Mouse (Mus musculus): ENCODE data around the gene Dnajb3. TPM values are rescaled to one million over a fixed set of nuclear protein-coding genes. Genes with fewer than 3 reads are reported as not detected.

Gene Dnajb3
- 1 to 10 TPM; 2.6 to 3.2 TPM for total RNA-seq (2021)

DNA sequence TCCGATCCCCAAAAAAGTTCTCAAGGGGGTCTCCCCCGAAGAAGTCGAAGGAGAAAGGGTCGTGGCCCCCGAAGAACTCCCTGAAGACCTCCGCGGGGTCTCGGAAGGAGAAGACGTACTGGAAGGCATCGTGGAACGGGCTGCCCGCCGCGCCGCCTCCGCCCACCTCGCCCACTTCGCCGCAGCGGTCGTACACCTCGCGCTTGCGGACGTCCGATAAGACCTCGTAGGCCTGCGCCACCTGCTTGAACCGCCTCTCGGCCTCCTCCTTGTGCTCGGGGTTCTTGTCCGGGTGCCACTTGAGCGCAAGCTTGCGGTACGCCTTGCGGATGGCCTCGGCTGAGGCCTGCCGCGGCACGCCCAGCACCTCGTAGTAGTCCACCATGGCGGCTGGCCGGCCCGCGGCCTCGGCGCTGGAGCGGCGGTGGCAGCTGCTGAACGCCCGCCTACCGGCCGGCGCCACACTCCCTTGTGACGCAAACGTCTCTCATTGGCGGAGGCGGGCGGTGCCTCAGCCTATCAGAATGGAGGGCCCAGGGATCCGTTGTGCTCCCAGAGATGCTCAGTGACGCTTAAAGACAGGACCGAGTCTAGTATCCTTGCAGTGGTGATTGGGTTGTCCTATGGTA is at the start of gene Dnajb3:
Gene Dnajb3 (minus strand): TSS at position 489 of the 629 bp plus-strand sequence.
- peak; percentile 87 to 91 for DNase-seq (ENCODE audit: low spot score in 2 of 2)
- intact Hi-C loops (cut with DNase I) = no loop called here

DNA sequence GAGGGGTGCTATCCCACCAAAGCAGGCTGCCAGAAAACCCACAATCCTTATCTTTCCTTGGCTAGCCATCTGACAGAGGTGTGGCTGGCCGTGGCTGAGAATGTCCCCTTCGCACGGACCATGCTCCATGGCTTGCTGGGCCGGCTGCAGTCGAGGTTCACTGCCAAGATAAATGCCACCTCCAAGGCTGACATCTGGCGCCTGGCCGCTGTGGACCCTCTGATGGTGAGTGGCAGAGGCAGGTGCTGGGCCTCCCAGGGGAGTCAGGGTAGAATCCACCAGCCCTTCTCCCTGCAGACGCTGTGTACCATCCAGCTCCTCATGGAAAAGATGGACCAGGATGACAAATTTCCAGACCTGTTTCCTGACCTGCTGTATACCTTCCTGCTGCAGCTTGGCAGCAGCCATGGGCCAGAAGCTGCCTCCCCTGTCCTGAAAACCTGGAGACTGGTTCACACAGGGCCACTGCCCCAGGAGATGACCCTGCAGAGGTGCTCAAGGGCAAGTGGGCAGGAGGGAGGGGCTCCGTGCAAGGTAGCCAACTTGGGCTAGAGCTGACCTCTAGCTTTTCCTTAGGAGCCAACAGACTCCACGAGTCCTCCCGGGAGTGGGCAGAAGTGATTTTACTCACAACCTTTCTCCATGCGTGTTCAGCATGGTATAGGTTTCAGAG is 49.3 kb upstream of the Dnajb3 start:
- intact Hi-C loops (cut with DNase I) = no loop called here
- no peak for DNase-seq (ENCODE audit: low spot score in 2 of 2)

DNA sequence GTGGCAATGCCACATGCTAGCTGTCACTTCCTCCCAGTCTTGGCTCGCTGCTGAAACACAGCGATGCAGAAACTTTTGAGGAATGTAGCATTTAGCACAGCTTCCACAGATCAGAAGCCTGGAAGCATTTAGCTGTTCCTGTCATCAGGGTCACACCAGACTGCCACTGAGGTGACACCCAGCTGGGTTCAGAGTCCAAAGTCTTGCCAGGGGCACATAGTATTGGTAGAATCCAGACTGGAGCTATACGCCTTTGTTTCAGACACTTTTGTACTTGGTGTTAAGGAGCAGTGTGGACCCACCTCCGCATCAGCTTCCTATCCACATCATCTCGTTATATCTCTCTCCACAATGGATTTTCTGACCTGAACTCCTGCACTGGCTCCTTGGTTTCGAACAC is 48.0 kb upstream of the Dnajb3 start:
- intact Hi-C loops (cut with DNase I) = no loop called here
- DNase-seq (ENCODE audit: low spot score in 2 of 2) = no peak

DNA sequence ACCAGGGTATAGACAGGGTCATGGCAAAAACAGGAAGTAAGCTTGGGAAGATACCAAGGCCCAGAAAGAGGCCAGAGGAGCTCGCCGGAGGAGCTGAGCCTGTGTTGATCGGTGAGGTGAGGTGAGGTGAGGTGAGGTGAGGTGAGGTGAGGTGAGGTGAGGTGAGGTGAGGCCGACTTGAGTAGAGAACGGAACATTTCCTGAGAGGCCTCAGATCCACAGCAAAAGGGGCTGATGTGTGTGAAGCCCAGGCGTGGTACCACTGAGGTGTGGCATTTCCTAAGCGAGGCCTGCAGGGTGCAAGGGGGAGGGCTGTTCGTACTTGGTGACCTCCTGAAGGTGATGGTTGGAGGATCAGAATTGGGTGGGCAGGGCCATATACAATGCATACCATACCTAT is 47.5 kb upstream of the Dnajb3 start:
- intact Hi-C loops (cut with DNase I) = no loop called here
- no peak for DNase-seq (ENCODE audit: low spot score in 2 of 2)

DNA sequence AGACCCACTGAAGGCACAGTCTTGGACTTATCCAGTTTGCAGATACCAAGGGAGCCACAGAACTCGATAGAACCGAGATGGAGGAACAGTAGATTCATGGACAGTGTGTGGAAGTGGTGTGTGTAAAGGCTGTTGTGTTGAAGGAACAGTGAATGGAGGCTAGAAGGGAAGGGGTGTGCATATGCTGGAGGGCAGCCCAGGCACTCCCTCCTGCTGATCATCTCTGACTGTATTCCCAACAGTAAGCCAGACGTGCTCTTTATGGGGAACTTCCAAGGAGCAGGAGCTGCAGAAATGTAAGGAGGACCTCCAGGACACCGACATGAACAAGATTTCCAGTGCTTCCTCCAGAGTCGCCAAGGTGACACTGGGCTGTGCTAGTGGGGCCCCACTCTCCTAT is 44.4 kb upstream of the Dnajb3 start:
- no peak for DNase-seq (ENCODE audit: low spot score in 2 of 2)
- intact Hi-C loops (cut with DNase I) = no loop called here

DNA sequence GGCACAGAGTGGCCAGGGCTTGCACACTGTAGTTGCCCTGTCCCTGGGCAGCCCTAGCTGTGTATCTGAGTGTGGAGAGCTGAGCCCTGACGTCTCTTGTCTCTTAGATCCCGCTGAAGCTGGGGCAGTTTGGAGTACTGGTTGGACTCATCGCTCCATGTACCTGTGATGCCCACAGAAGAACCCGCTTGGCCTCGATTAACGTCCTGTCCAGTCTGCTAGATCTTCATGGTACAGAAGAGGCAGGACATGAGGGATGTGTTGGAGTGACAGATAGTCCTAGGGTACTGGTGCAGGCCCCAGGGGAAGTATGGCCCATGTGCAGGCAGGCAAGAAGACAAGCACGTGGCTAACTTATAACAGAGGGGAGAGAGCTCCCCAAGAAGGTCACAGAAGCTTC is 44.0 kb upstream of the Dnajb3 start:
- intact Hi-C loops (cut with DNase I) = no loop called here
- no peak for DNase-seq (ENCODE audit: low spot score in 2 of 2)

DNA sequence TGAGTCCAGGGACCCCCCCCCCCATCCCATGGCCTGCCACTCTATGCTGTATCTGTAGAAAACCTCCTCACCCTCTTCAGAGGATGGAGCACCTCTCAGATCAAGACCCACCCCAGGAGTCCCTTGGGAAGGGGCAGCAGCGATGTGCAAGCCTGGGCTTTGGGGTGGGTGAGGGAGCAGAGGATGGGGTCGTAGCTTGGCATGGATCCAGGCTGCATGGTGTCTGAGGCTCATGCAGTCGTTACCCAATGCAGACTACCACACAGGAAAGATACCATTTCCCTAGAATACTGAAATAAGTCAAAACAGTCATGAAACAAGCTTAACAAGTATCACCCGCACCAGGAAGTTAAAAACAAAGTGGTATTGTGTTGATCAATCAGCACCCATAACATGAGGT is 43.1 kb upstream of the Dnajb3 start:
- intact Hi-C loops (cut with DNase I) = no loop called here

DNA sequence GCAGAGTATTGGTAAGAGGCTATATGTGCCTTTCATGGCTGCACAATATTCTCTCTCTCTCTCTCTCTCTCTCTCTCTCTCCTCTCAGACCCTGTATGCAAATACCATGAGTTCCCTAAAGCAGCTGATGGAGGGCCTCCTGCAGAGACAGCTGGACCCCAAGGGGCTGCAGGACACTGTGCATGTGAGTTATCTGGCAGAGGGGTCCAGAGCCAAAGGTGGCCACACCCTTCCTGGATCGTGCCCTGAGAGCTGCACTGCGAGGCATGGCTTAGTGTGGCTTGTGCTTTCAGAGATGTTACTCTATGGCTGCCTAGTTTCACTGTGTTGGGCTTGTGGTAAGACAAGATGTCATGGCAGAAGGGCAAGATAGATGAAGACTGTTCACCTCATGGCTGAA is 42.1 kb upstream of the Dnajb3 start:
- no peak for DNase-seq (ENCODE audit: low spot score in 2 of 2)
- intact Hi-C loops (cut with DNase I) = no loop called here

More for the DNA sequence above, 43.1 kb upstream of the Dnajb3 start:
- DNase-seq (ENCODE audit: low spot score in 2 of 2) = no peak

DNA sequence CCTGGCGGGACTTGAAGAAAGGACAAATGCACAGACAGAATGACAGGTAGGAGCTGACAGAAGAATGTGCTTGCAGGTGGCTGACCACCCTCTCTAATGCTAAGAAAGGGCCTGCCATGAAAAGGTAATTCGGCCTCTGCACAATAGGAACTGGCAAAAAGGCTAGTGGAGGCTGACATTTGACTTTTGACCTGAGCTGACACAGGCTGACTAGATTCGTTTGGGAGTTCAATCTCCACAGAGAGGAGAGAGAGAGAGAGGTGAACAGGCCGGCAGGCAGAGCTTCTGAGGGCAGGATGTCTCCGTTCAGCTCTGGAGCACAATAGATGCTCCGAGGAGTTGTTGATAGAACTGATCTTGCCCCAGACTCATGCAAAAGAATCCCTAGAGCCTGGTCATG is 40.8 kb upstream of the Dnajb3 start:
- DNase-seq (ENCODE audit: low spot score in 2 of 2) = no peak
- intact Hi-C loops (cut with DNase I) = no loop called here

DNA sequence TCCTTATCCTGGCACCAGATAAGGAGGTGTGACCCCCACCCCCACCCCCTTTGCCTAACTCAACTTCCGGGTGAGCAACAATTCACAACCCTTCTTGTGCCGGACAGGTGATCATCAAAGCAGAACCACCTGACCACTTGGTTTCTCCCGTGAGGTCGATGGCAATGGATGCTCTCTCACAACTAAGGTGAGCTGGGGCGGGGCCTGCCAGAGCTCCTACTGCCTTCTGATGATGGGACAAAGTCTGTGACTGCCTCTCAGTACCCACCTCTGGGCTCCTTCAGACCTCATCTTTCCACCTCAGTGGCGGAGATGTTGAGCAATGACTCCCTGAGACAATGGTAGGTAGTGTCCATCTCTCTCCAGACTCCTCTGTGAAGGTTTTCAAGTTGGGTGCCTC is 40.3 kb upstream of the Dnajb3 start:
- no peak for DNase-seq (ENCODE audit: low spot score in 2 of 2)
- intact Hi-C loops (cut with DNase I) = no loop called here

DNA sequence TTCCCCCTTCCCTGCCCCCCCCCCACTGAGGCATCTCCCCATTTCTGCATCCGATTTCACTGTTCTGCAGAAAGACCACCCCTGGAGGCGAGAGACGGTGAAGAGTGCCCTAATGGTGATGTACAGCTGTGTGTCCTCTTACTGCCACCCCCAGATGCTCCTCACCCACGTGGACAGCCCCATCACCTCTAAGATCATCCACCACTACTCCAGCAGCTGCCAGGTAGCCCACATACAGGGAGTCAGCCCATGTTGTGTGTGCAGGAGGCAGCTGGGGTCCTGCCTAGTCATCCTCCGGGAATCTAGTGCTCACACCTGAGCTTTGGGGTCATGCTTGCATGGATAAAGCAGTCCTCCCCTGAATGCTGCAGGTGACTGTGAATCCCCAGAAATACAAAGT is 38.3 kb upstream of the Dnajb3 start:
- intact Hi-C loops (cut with DNase I) = no loop called here
- DNase-seq (ENCODE audit: low spot score in 2 of 2) = no peak

DNA sequence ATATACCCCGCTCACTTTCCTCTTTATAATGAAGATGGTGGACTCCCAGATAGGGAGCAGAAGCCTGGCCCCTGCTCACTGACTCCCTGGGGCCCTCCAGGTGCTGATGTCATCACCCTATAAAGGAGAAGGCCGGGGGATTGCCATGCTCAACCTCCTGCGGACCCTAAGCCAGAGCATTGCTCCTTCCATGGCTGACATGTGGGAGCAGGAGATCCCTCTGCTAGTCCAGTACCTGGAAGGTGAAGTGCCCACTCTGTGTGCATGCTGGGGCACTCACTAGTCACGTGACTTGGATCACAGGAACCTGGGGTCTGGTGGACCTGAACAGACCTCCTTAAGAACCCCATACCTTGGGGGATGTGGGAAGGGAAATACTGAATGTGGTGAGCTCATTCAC is 35.0 kb upstream of the Dnajb3 start:
- intact Hi-C loops (cut with DNase I) = no loop called here
- DNase-seq (ENCODE audit: low spot score in 2 of 2) = no peak

DNA sequence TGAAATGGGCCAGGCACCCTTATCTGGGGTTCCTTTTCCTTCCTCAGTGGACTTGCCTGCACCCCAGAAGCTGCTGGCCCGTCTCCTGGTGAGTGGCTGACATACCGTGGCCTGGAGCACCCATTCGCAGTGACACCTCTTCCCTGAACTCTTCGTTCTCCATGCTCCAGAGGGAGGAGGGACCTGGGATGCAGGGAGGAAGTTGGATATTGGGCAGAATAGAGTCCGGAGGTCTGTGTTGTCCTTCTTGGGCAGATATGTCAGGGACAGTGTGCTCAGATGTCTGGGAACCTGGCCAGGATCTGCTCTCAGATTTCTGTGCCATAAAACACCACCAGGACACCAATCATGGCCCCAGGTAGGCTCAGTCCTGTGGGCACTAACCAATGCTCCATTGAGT is 34.5 kb upstream of the Dnajb3 start:
- no peak for DNase-seq (ENCODE audit: low spot score in 2 of 2)
- intact Hi-C loops (cut with DNase I) = no loop called here

DNA sequence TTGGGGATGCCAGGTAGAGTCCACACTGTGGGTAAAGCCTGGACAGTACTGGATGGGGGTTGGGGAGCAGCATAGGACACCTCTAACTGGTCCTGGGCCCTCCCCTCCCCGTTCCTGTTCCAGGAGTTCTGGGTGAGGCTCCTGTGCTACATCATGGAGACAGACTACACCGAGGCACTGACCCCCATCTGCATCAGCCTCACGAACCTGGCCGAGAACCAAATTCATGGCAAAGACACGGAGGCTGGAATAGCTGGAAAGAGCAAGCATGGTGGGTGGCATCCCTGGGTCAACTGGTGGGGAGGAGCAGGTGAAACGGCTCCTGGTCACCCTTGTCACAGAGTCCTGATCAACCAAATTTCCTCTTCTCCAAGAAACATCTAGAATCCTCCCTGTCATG is 33.2 kb upstream of the Dnajb3 start:
- intact Hi-C loops (cut with DNase I) = no loop called here
- DNase-seq (ENCODE audit: low spot score in 2 of 2) = no peak

DNA sequence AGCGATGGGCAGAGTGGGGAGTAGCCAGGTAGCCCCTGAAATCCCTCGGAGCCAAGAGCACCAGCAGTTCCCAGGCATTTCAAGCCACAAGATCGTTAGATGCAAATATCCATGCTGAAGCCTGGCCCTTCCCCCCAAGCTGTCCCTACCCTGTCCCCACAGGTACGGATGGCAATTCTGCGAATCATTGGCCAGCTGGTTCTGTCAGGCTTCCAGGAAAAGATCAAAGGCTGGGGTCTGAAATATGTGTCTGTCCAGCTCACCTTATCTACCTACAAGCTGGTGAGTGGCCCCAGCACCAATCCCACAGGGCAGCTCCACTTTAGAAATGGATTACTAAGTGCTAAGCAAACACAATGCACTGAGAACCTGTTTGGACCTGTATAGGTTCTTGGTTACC is 31.7 kb upstream of the Dnajb3 start:
- DNase-seq (ENCODE audit: low spot score in 2 of 2) = no peak
- intact Hi-C loops (cut with DNase I) = no loop called here

DNA sequence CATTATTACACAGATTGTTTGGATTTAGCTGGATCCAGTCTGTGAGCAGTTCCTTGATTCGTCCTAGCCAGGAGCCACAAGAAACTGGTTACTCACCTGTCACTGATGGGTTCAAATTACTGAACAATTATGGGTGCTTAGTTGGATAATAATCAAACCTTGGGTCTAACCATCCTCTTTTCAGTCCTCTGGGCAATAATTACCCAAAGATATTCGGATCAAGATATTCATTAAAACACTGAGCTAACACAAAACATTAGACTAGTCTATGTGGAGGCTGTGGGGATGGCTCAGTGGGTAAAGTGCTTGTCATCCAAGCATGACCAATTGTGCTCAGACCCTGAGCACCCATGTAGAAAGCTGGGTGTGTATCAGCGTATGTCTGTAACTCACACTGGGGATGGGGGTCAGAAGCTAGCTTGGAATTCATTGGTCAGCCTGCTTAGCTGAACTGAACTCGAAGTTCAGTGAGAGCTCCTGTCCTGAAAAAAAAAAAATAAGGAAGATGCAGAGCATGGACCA is 30.4 kb upstream of the Dnajb3 start:
- no peak for DNase-seq (ENCODE audit: low spot score in 2 of 2)
- intact Hi-C loops (cut with DNase I) = no loop called here

DNA sequence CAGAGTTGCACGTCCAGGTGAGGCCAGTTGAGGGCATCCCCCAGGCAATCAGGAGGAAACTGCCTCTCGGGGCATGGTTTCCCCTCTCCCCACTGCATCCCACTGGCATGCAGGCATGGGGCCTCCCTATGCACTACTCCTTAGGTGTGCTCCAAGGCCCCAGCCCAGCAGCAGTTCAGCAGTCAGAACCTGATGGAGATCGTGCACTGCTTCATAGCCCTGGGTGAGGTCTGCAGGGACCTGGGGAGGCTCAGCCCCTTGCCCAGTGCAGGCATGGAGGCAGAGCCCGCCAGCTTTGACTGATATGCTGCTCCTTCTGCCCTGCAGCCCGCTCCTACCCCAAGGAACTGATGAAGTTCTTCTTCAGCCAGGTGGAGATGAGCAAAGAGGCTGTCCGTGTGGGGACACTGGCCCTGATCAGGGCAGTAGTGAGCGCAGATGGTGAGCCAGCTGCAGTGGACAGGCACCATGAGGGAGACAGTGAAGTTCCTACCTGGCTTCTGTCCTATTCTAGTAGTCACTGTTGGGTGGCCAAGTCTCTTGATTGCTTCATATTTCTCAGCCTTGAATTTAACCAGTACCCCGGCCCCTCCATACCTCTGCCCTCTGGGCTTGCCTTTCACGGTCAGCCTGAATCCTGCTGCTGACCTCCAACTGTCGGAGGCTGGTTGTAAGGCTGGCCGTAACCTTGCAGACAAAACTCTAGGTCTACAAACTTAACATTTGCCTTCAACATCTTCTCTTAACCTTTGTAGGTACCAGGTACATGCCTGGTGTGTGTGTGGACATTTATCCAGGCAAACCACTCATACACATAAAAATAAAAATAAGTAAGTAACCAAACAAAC is 29.7 kb upstream of the Dnajb3 start:
- DNase-seq (ENCODE audit: low spot score in 2 of 2) = no peak
- intact Hi-C loops (cut with DNase I) = no loop called here

DNA sequence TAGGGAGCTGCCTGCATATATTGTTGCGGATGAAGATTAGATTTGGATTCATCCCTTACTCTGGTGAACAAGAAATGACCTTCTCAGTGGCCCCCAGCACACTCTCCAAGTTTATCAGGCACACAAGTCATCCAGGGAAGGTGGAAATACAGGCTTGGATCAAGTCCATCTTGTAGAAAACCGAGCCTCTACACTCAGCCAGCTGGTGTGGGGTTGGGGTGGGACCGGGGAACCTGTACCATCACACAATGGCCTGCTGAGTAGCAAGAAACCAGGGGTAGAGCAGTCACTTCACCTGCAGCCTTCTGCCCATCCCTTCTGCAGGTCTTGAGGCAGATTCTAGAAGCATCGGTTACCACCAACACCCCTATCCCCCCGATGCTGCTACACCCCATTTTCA is 29.1 kb upstream of the Dnajb3 start:
- no peak for DNase-seq (ENCODE audit: low spot score in 2 of 2)
- intact Hi-C loops (cut with DNase I) = no loop called here

DNA sequence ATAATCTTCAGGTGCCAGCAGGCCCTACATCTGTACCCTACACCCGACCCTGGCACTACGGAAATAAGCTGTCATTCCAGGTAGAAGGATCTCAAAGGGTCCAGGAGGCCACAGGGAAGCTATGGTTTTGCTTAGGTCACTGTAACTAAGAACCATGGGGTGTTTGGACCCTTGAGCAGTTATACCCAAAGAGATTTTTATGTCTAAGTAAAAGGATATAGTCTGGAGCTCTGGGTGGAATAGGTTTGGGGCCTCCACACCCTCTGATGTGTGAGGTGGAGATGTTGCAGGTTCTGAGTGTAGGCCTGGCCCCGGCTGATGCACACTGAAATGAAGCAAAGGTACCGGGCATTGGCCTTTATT is 28.6 kb upstream of the Dnajb3 start:
- intact Hi-C loops (cut with DNase I) = no loop called here
- DNase-seq (ENCODE audit: low spot score in 2 of 2) = no peak

DNA sequence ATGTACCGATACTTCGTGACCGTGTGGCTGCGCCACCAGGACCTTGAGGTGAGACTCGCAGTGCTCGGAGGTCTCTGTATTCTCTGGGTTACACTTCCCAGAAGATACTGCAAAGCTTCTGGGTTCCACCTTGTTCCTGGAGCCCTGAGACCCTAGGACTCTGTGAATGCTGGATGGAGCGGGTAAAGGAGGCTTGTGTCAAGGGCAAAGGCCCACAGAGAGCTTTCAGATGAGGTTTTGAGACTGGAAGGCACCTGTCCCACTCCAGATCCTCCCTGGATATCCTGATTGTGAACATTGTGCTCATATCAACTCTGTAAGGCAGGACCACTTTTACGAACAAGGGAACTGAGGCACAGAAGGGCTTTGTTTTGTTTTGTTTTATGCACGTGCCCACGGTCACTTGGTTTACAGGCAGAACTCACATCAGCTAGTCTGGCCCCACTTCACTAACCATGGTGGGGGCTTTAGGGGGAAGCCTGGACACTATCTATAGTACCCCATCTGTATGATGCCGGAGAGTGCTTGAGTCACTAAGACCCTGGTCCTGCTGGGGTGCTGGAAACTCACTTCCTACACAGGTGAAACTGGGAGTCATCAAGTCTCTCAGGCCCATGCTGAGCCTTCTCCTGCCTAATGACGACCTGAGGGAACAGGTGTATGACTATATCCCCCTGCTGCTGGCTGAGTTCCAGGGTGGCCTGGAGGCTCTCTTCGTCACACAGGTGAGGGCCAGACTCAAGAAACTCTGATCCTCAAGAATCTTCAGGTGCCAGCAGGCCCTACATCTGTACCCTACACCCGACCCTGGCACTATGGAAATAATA is 28.1 kb upstream of the Dnajb3 start:
- DNase-seq (ENCODE audit: low spot score in 2 of 2) = no peak
- intact Hi-C loops (cut with DNase I) = no loop called here

All from left cerebral cortex, postnatal 25 days (tissue).